Mouse (Mus musculus) hindbrain, embryonic 15.5 days (tissue): Measurements from ENCODE around the gene Rps6ka5. TPM values are rescaled to one million over a fixed set of nuclear protein-coding genes. Genes with fewer than 3 reads are reported as not detected.

Source experiments
- ATAC-seq: fragments of 200-750 bp; cut with Nextera tagmentation; 2 replicates; pipeline ENCODE4 v1.8.0; 2017; ENCODE audit warnings: low read depth, moderate number of reproducible peaks, moderate TSS enrichment; ENCODE audit not compliant: low FRiP score
- H3K27ac ChIP-seq: fragments of 300-500 bp; sonication (generic); replicated peaks from 2 replicates; pipeline ENCODE4 v1.5.1; 2015; ENCODE audit warnings: mild to moderate bottlenecking, inconsistent platforms
- H3K27me3 ChIP-seq: fragments of 300-500 bp; sonication (generic); 2 replicates; pipeline ENCODE4 v1.6.1; 2015; ENCODE audit warnings: control low read depth, inconsistent platforms
- H3K36me3 ChIP-seq: fragments of 300-500 bp; sonication (generic); 2 replicates; pipeline ENCODE4 v1.6.1; 2015; ENCODE audit warnings: control low read depth, inconsistent platforms
- H3K4me1 ChIP-seq: fragments of 300-500 bp; sonication (generic); replicated peaks from 2 replicates; pipeline ENCODE4 v1.6.1; 2015; ENCODE audit warnings: control low read depth, inconsistent platforms
- H3K4me2 ChIP-seq: fragments of 300-500 bp; sonication (generic); 2 replicates; pipeline ENCODE4 v1.6.1; 2015; ENCODE audit warnings: moderate library complexity, mild to moderate bottlenecking, inconsistent platforms
- H3K4me3 ChIP-seq: fragments of 300-500 bp; sonication (generic); 2 replicates; pipeline ENCODE4 v1.5.1; 2015; ENCODE audit warnings: mild to moderate bottlenecking, inconsistent platforms
- H3K9ac ChIP-seq: fragments of 300-500 bp; sonication (generic); 2 replicates; pipeline ENCODE4 v1.6.1; 2015; ENCODE audit warnings: inconsistent platforms
- H3K9me3 ChIP-seq: fragments of 300-500 bp; sonication (generic); 2 replicates; pipeline ENCODE4 v1.6.1; 2016; ENCODE audit warnings: control low read depth, inconsistent platforms
- WGBS: fragments of 180-500 bp; shearing (Covaris S2); methylation state at CpG from one replicate; pipeline ENCODE4 v1.1.7; 2015; 5-methylcytosine and 5-hydroxymethylcytosine counted together
- polyA plus RNA-seq: library from polyadenylated mRNA; unstranded; fragments of >200 nt; fragmentation: Nextera tagmentation; extraction: Ambion mirVana; gene quantifications from 2 replicates; pipeline ENCODE4 v1.2.1, GENCODE M21; 2015

Gene Rps6ka5
- polyA plus RNA-seq, 1 experiment from 2014 or later, result 6.8 TPM

GRCm38 (mm10) chr12:100613192-100613700, 113.5 kb downstream of the Rps6ka5 start:
- no peak overlapping the region for H3K4me3 ChIP-seq
- no peak overlapping the region for H3K4me2 ChIP-seq
- H3K27ac ChIP-seq, result no peak overlapping the region
- WGBS, result 84% methylated on average over 5 of the region's 5 CpGs
- no peaks in the 10 kb centered on the region for H3K4me1 ChIP-seq
- H3K9ac ChIP-seq, result no peak overlapping the region
- no peaks in the 10 kb centered on the region for H3K9me3 ChIP-seq
- no peaks in the 10 kb centered on the region for H3K36me3 ChIP-seq
- no peaks in the 10 kb centered on the region for H3K27me3 ChIP-seq
- no peak for ATAC-seq

- no peaks in the 10 kb centered on the region for H3K27me3 ChIP-seq
- ATAC-seq, result no peak
- no peak overlapping the region for H3K27ac ChIP-seq
- no peaks in the 10 kb centered on the region for H3K4me1 ChIP-seq
- no peak overlapping the region for H3K4me3 ChIP-seq
- WGBS, result 87% methylated on average over 5 of the region's 5 CpGs
- H3K36me3 ChIP-seq, result no peaks in the 10 kb centered on the region
- H3K9ac ChIP-seq, result no peak overlapping the region
- H3K9me3 ChIP-seq, result no peaks in the 10 kb centered on the region
- no peak overlapping the region for H3K4me2 ChIP-seq
Observed at GRCm38 (mm10) chr12:100609766-100610165, 117.0 kb downstream of the Rps6ka5 start.

DNA sequence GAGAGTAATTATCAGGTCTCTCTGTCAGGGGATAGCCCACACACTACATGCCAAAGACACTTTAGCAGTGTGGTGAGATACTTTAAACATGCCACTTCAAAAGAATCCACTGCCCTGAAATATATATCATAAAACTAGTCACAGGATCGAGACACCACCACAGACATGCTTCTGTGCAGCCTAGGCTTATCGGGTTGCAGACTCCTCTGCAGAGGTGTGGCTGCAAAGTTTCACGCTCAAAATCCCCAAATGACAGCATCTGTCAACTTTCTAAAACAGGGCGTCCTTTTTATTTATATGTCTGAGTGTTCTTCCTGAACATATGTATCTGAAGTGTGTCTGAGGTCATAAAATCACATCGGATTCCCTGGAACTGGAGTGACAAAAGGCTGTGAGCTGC, 117.7 kb downstream of the Rps6ka5 start:
- Histone ChIP-seq H3K36me3 (no peaks in the 10 kb centered on the region), H3K4me3 (no peak overlapping the region), H3K9ac (no peak overlapping the region), H3K4me1 (no peaks in the 10 kb centered on the region), H3K27ac (no peak overlapping the region), H3K27me3 (no peaks in the 10 kb centered on the region), H3K9me3 (no peaks in the 10 kb centered on the region), H3K4me2 (no peak overlapping the region)
- ATAC-seq, result no peak
- WGBS, result 92% methylated on average over 5 of the region's 5 CpGs

GRCm38 (mm10) chr12:100606733-100607132, 120.0 kb downstream of the Rps6ka5 start:
- Histone ChIP-seq H3K27ac (no peak overlapping the region), H3K9ac (no peak overlapping the region), H3K27me3 (no peaks in the 10 kb centered on the region), H3K4me2 (no peak overlapping the region), H3K4me3 (no peak overlapping the region), H3K9me3 (no peaks in the 10 kb centered on the region), H3K4me1 (no peaks in the 10 kb centered on the region), H3K36me3 (no peaks in the 10 kb centered on the region)
- WGBS, result 96% methylated on average over 1 of the region's 1 CpGs
- ATAC-seq, result no peak

DNA sequence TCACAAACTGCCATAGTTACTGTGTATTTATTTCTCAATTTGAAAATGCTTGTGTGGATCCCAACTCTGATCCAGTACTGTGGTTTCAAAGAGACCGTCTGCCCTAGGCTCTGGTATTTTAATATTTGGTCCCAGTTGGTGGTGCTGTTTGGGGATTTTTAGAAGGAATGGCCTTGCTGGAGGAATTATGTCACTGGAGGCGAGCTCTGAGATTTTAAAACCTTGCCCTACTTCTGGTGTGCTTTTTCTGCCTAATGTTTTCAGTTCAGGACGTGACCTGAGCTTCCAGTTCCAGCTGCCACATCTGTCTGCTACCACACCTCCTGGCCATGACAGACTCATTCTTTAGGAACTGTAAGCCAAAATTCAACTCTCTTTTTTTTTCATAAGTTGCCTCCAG, 121.2 kb downstream of the Rps6ka5 start:
- H3K27ac ChIP-seq, result no peak overlapping the region
- H3K36me3 ChIP-seq, result no peaks in the 10 kb centered on the region
- WGBS, result 81% methylated on average over 3 of the region's 3 CpGs
- no peak for ATAC-seq
- H3K9me3 ChIP-seq, result no peaks in the 10 kb centered on the region
- H3K4me1 ChIP-seq, result no peaks in the 10 kb centered on the region
- no peak overlapping the region for H3K4me2 ChIP-seq
- H3K27me3 ChIP-seq, result no peaks in the 10 kb centered on the region
- H3K4me3 ChIP-seq, result no peak overlapping the region
- H3K9ac ChIP-seq, result no peak overlapping the region

- no peak overlapping the region for H3K4me3 ChIP-seq
- no peaks in the 10 kb centered on the region for H3K36me3 ChIP-seq
- no peak overlapping the region for H3K4me2 ChIP-seq
- ATAC-seq, result peak; percentile 68; the same call in 1 of the 2 replicates
- 0% methylated on average over 1 of the region's 1 CpGs for WGBS
- H3K9ac ChIP-seq, result no peak overlapping the region
- H3K27ac ChIP-seq, result no peak overlapping the region
- H3K27me3 ChIP-seq, result no peaks in the 10 kb centered on the region
- H3K4me1 ChIP-seq, result no peaks in the 10 kb centered on the region
- no peaks in the 10 kb centered on the region for H3K9me3 ChIP-seq
Observed at GRCm38 (mm10) chr12:100604540-100604939, 122.2 kb downstream of the Rps6ka5 start.

DNA sequence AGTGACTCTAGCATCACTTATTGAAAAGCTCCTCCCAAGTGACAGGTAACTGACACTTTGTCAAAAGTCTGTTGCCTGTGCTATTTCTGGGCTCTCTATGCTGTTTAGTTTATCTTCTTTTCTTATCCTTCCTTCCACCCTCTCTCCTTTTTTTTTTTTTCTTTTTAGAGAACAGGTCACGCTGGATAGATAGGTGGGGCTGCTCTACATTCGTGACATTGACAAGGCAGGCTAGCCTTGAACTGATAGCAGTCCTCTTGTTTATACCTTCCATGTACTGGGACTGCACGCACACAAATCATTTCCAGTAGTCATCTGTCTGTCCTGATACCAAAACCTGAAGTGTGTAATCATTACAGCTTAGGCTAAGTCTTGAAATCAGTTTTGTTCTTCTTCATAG, 132.1 kb downstream of the Rps6ka5 start:
- Histone ChIP-seq H3K4me3 (no peak overlapping the region), H3K9me3 (no peaks in the 10 kb centered on the region), H3K4me1 (no peaks in the 10 kb centered on the region), H3K27ac (no peak overlapping the region), H3K36me3 (no peaks in the 10 kb centered on the region), H3K9ac (no peak overlapping the region), H3K4me2 (no peak overlapping the region), H3K27me3 (no peaks in the 10 kb centered on the region)
- no peak for ATAC-seq
- WGBS, result 86% methylated on average over 3 of the region's 3 CpGs

- 87% methylated on average over 2 of the region's 2 CpGs for WGBS
- no peak overlapping the region for H3K4me2 ChIP-seq
- no peaks in the 10 kb centered on the region for H3K36me3 ChIP-seq
- H3K27me3 ChIP-seq, result no peaks in the 10 kb centered on the region
- ATAC-seq, result no peak
- no peak overlapping the region for H3K4me3 ChIP-seq
- H3K9ac ChIP-seq, result no peak overlapping the region
- H3K9me3 ChIP-seq, result no peaks in the 10 kb centered on the region
- H3K4me1 ChIP-seq, result no peaks in the 10 kb centered on the region
- no peak overlapping the region for H3K27ac ChIP-seq
Observed at GRCm38 (mm10) chr12:100586601-100587000, 140.2 kb downstream of the Rps6ka5 start.

GRCm38 (mm10) chr12:100579221-100579620, 147.6 kb downstream of the Rps6ka5 start:
- Histone ChIP-seq H3K27me3 (no peaks in the 10 kb centered on the region), H3K4me2 (no peak overlapping the region), H3K36me3 (no peaks in the 10 kb centered on the region), H3K4me1 (no peaks in the 10 kb centered on the region), H3K9ac (no peak overlapping the region), H3K9me3 (no peaks in the 10 kb centered on the region), H3K27ac (no peak overlapping the region), H3K4me3 (no peak overlapping the region)
- WGBS, result 90% methylated on average over 2 of the region's 2 CpGs
- ATAC-seq, result no peak

DNA sequence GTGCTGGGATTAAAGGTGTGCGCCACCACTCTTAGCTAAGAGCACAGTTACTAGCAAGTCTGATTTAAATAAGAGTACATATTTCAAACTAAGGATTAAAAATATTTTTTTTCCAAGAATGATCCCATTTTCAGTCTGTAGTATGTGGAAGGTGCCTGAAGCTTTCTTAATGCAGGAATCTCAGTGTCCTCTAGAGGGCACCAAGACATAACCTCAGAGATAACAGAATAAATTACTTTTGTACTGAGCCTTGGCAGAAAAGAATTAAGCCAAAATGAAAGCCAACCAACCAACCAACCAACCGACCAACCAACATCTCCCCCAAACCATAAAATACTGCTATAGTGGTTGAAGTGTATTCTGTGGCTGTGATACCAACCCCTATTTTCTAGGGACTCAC, 148.5 kb downstream of the Rps6ka5 start:
- peaks cover 5% of the 10 kb centered on the region; the same call in 1 of the 2 replicates for H3K36me3 ChIP-seq
- H3K27me3 ChIP-seq, result no peaks in the 10 kb centered on the region
- no peak for ATAC-seq
- no peaks in the 10 kb centered on the region for H3K4me1 ChIP-seq
- WGBS, result 52% methylated on average over 2 of the region's 2 CpGs
- H3K9ac ChIP-seq, result no peak overlapping the region
- H3K9me3 ChIP-seq, result no peaks in the 10 kb centered on the region
- no peak overlapping the region for H3K4me2 ChIP-seq
- H3K27ac ChIP-seq, result no peak overlapping the region
- no peak overlapping the region for H3K4me3 ChIP-seq

DNA sequence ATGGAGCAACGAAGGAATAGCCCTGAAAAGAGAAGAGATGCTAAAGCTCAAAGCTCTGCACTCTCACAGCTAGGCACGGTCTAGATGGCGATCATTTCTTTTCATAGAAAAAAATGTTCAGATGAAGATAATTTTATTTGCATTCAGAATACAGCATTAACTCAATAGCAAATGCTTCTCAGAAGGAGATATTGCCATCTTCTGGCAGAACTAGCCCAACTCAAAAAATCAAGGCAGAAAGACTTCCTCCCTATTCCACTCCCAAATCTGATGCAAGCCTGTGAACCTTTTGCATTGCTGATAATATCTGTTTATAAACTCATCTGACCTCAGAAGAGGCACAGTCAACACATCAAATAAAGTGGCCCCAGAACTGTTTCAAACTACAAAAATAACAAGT, 151.0 kb downstream of the Rps6ka5 start:
- ATAC-seq, result no peak
- Histone ChIP-seq H3K4me3 (no peak overlapping the region), H3K36me3 (peaks cover 10% of the 10 kb centered on the region; the same call in 1 of the 2 replicates), H3K27me3 (no peaks in the 10 kb centered on the region), H3K4me1 (no peaks in the 10 kb centered on the region), H3K9ac (no peak overlapping the region), H3K9me3 (no peaks in the 10 kb centered on the region), H3K27ac (no peak overlapping the region), H3K4me2 (no peak overlapping the region)
- WGBS, result 71% methylated on average over 3 of the region's 3 CpGs

DNA sequence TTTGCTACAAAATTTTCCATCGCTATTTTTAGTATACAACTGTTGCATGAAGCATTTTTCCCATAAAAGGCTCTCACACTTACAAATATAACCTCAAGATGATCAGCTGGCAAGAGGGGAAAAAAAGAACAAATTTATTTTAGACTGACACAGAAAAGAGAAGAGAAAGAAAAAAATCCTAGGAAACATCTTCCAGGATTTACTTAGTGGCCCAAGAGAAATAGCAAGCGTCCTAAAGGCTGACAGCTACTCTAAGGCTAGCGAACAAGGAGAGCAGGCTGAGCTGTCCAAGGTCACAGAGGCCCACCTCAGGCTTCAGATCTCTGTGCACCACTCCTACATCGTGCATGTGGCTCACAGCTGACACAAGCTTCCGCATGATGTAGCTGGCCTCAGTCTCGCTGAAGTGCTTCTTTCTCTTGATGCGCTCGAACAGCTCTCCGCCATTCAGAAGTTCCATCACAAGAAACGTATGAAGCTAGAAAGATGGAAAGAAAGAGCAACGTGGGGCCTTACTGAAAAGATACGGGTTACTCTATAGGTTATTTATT, 156.2 kb downstream of the Rps6ka5 start:
- Histone ChIP-seq H3K9ac (no peak overlapping the region), H3K36me3 (peaks cover 10% of the 10 kb centered on the region; the same call in 1 of the 2 replicates), H3K4me3 (no peak overlapping the region), H3K27me3 (no peaks in the 10 kb centered on the region), H3K9me3 (no peaks in the 10 kb centered on the region), H3K27ac (no peak overlapping the region), H3K4me2 (no peak overlapping the region), H3K4me1 (no peaks in the 10 kb centered on the region)
- no peak for ATAC-seq
- WGBS, result 85% methylated on average over 12 of the region's 12 CpGs

GRCm38 (mm10) chr12:100568831-100569230, 158.0 kb downstream of the Rps6ka5 start:
- Histone ChIP-seq H3K36me3 (peaks cover 7% of the 10 kb centered on the region; the same call in 1 of the 2 replicates), H3K4me3 (no peak overlapping the region), H3K9ac (no peak overlapping the region), H3K27me3 (no peaks in the 10 kb centered on the region), H3K27ac (no peak overlapping the region), H3K4me1 (no peaks in the 10 kb centered on the region), H3K4me2 (no peak overlapping the region), H3K9me3 (no peaks in the 10 kb centered on the region)
- no peak for ATAC-seq
- 88% methylated on average over 7 of the region's 7 CpGs for WGBS
